Mouse (Mus musculus): ENCODE measurements at regions not wholly inside any gene's neighbourhood (a gene's known extent, or its start where the extent isn't known, plus 50 kb on each side); places are given as distances from the start of the nearest gene placed in this dataset.

DNA sequence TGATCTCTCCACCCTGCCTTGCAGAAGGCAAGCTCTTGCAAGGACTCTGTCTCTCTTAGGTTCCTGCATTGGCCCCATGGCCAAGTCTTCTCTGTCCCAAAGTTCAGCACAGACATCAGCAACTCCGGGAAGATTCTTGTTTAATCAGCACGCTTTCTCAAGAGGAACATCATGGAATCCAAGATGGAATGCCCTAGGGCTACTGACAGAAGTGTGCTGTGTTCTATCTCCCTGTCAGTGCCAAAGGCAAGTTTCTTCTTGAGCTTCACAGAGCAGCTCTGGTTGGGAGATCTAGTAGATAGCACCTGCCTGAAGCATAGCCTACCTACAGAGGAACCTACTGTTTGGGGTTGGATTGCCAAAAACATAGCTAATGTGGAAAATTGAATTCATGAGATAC is 189.9 kb downstream of the Gm19410 start:
- no peak for TF ChIP-seq CTCF (IDR thresholded peaks at IDR 0.05)
- no peak for TF ChIP-seq POLR2A (IDR thresholded peaks at IDR 0.05; ENCODE audit: insufficient read depth, low read depth, low read length)
- TF ChIP-seq EP300 (IDR thresholded peaks at IDR 0.05; ENCODE audit: insufficient read depth, low read depth, low read length) = no peak

Measured in heart, adult 2 months (tissue).